25 mouse cellular contexts compared by ENCODE assay signal in genomic region chr10:26713986-26714385, GRCm38 (mm10).
"Had no signal": no experiment of that assay in that cellular context is flagged by ENCODE, and none has a peak within 500 bp of the region (broad histone marks: within the 10 kb centered on the region; RNA-seq: fewer than 3 reads in every experiment).

No protein-coding gene starts in this region.

- H3K27me3 ChIP-seq: heart, embryonic 12.5 days; hindbrain, embryonic 13.5 days; hindbrain, embryonic 15.5 days; kidney, embryonic 15.5 days; limb, embryonic 12.5 days; liver, embryonic 13.5 days; liver, embryonic 15.5 days had no signal

- H3K4me1 ChIP-seq: heart, embryonic 10.5 days; heart, embryonic 12.5 days; hindbrain, embryonic 13.5 days; hindbrain, embryonic 15.5 days; kidney, embryonic 15.5 days; liver, embryonic 13.5 days; liver, embryonic 15.5 days had no signal

- H3K4me3 ChIP-seq: gastrocnemius, adult 2 months; heart, embryonic 10.5 days; heart, embryonic 12.5 days; hindbrain, embryonic 13.5 days; hindbrain, embryonic 15.5 days; kidney, embryonic 15.5 days; limb, embryonic 12.5 days; liver, embryonic 13.5 days; liver, embryonic 15.5 days had no signal

- H3K9me3 ChIP-seq: heart, embryonic 10.5 days; heart, embryonic 12.5 days; hindbrain, embryonic 13.5 days; hindbrain, embryonic 15.5 days; kidney, embryonic 15.5 days; limb, embryonic 12.5 days; liver, embryonic 13.5 days; liver, embryonic 15.5 days had no signal

- DNase-seq: gastrocnemius, adult 2 months; gastrocnemius, postnatal 10 days; gastrocnemius, postnatal 25 days; heart, adult 18-20 months; heart, postnatal 10 days; heart, postnatal 4 days; kidney, adult 11 months; kidney, adult 2 months; kidney, adult 9 months; kidney, postnatal 14 days; kidney, postnatal 36 days; layer of hippocampus, adult 9-11 months; layer of hippocampus, postnatal 36 days; left cerebral cortex, postnatal 4 days; liver; liver, embryonic 13.5 days had no signal

- H3K27ac ChIP-seq: gastrocnemius, adult 2 months; heart, embryonic 10.5 days; hindbrain, embryonic 13.5 days; hindbrain, embryonic 15.5 days; hindbrain, postnatal 0 days; kidney, embryonic 15.5 days; kidney, postnatal 0 days; limb, embryonic 12.5 days; liver, embryonic 13.5 days; liver, embryonic 15.5 days had no signal

- H3K36me3 ChIP-seq: heart, embryonic 10.5 days; heart, embryonic 12.5 days; hindbrain, embryonic 13.5 days; hindbrain, embryonic 15.5 days; kidney, embryonic 15.5 days; limb, embryonic 12.5 days; liver, embryonic 13.5 days; liver, embryonic 15.5 days had no signal
